Mouse (Mus musculus): ENCODE results near the gene Ankrd49. TPM values are rescaled to one million over a fixed set of nuclear protein-coding genes. Genes with fewer than 3 reads are reported as not detected.

Gene Ankrd49
- 52.3 and 52.8 TPM in 2 replicates for polyA plus RNA-seq (2014; fragmentation: Nextera tagmentation; extraction: Ambion mirVana)

DNA sequence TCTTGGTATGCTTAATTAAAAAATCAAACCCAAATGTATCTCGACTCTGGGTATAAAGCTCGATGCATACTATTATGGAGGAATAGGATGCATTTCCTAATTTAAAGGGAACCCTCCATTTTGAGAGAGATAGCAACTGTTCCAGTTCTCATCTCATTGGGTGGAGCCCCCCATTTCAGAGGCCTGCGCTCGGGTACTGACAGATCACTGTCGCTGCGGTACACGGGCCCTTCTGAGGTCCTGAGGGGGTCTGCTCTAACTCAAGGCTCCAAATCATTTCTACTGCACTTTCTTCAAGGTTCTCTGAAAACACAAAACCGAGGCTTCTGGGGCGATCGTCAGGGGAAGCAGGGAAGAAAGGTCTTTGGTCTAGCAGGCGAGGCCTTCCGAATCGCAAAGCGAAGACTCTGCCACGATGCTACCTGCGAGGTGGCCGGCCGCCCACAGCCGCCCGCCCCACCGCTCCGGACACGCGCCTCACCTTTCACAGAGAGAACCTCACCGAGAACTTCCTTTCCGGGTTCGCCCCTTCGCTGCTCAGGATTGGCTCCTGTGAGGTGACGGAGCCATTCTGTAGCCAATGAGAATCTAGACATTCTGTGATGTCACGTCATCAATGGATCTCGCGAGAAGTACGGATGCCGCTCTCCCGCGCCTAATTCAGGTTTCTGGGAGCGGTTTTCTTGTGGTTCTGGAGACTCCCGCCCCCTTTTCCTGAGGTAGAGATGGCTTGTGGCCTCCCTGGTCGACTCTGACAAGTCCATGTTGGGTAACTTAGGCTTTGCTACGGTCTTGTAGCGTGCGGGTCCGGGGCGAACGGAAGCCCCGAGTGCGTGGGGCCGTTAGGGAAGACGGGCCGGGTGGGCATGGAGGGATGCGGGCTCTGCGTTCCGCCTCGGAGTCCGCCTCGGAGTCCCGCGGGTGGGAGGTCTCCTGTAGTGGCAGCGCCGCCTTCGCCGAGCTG is at the start of gene Ankrd49, which contains the start of gene Mre11a:
TSS of gene Ankrd49 (minus strand) at position 818 of the 964 bp plus-strand sequence.
TSS of gene Mre11a (plus strand) at position 616 of the 964 bp plus-strand sequence.
- H3K27ac ChIP-seq (ENCODE audit: low read depth, low read length): peak within 1 kb of the TSS; percentile 81
- WGBS: under 1% methylated on average over 62 of the region's 62 CpGs

GRCm38 (mm10) chr9:14832046-14832445 is 47.4 kb upstream of the Ankrd49 start:
- Histone ChIP-seq H3K36me3 (ENCODE audit: control insufficient read depth, insufficient read depth, low read length) (peaks cover 8% of the 10 kb centered on the region), H3K9me3 (ENCODE audit: control insufficient read depth, low read length) (no peaks in the 10 kb centered on the region)

More for the DNA sequence above, at the start of gene Ankrd49, which contains the start of gene Mre11a:
- peak within 1 kb of the TSS; percentile 60 for H3K4me3 ChIP-seq (ENCODE audit: low read depth, low read length)
- DNase-seq (ENCODE audit: low spot score) (peak; percentile 94), ATAC-seq (ENCODE audit: insufficient read depth, low FRiP score, low TSS enrichment) (peak; percentile 99)
- H3K9ac ChIP-seq (ENCODE audit: low read length): peak within 1 kb of the TSS; percentile 82
- peaks cover 5% of the 10 kb centered on the region; the same call in 1 of the 2 replicates for H3K36me3 ChIP-seq (ENCODE audit: control insufficient read depth, insufficient read depth, low read length)
- no peaks in the 10 kb centered on the region for H3K27me3 ChIP-seq (ENCODE audit: control insufficient read depth, insufficient read depth, low read length)
- H3K9me3 ChIP-seq (ENCODE audit: control insufficient read depth, low read length): no peaks in the 10 kb centered on the region
- peak within 1 kb of the TSS; percentile 71 for H3K4me2 ChIP-seq (ENCODE audit: low read depth)
- H3K4me1 ChIP-seq (ENCODE audit: control insufficient read depth, insufficient read depth, low read length): no peaks in the 10 kb centered on the region

DNA sequence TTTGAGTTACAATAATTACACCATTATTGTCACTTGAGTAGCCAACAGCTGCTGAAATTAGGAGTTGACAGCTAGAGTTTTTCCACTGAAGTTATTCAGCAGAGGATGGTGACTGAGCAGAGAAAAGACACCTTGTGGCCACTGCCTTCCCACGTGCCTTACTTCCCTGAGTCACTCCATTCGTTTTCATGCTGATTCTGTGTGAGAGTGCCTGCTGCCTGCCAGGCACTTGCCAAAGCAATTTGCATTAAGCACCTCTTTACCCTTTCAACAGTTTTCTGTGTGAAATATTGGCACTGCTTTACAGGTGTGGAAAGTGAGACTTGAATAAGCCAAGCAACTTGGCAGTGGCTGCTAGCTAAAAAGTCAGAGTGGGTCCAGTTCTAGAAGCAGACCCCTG is 43.2 kb upstream of the Ankrd49 start:
- no peak overlapping the region for H3K4me3 ChIP-seq (ENCODE audit: low read depth, low read length)

More at GRCm38 (mm10) chr9:14832046-14832445, 47.4 kb upstream of the Ankrd49 start:
- Histone ChIP-seq H3K4me1 (ENCODE audit: control insufficient read depth, insufficient read depth, low read length) (no peaks in the 10 kb centered on the region), H3K9ac (ENCODE audit: low read length) (no peak overlapping the region), H3K27me3 (ENCODE audit: control insufficient read depth, insufficient read depth, low read length) (no peaks in the 10 kb centered on the region), H3K4me2 (ENCODE audit: low read depth) (no peak overlapping the region), H3K27ac (ENCODE audit: low read depth, low read length) (no peak overlapping the region), H3K4me3 (ENCODE audit: low read depth, low read length) (no peak overlapping the region)
- ATAC-seq (ENCODE audit: insufficient read depth, low FRiP score, low TSS enrichment) (no peak), DNase-seq (ENCODE audit: low spot score) (no peak)
- 86% methylated on average over 5 of the region's 5 CpGs for WGBS

DNA sequence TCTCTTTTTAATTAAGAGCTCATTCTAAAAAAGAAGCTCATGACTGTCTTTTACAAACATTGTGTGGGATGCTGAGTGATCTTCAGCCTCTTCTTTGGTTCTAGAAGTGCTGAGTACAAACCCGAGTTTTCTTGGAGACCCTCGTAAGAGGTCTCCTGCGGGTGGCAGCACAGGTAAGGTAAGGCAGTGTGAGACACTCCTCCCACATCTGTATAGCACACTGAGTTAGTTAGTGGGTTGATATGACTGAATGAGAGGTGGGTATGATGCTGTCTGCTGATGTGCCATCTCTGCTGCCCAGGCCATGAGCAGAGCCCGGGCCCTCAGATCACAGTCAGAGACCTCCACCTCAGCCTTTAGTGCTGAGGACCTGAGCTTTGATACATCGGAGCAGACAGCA is 40.2 kb upstream of the Ankrd49 start:
- H3K4me2 ChIP-seq (ENCODE audit: low read depth): no peak overlapping the region
- H3K9me3 ChIP-seq (ENCODE audit: control insufficient read depth, low read length): no peaks in the 10 kb centered on the region
- no peak for DNase-seq (ENCODE audit: low spot score)
- no peak for ATAC-seq (ENCODE audit: insufficient read depth, low FRiP score, low TSS enrichment)
- no peaks in the 10 kb centered on the region for H3K4me1 ChIP-seq (ENCODE audit: control insufficient read depth, insufficient read depth, low read length)
- no peak overlapping the region for H3K9ac ChIP-seq (ENCODE audit: low read length)
- peaks cover 5% of the 10 kb centered on the region; the same call in 1 of the 2 replicates for H3K36me3 ChIP-seq (ENCODE audit: control insufficient read depth, insufficient read depth, low read length)
- 86% methylated on average over 5 of the region's 5 CpGs for whole genome bisulfite sequencing
- no peaks in the 10 kb centered on the region for H3K27me3 ChIP-seq (ENCODE audit: control insufficient read depth, insufficient read depth, low read length)
- no peak overlapping the region for H3K4me3 ChIP-seq (ENCODE audit: low read depth, low read length)
- H3K27ac ChIP-seq (ENCODE audit: low read depth, low read length): no peak overlapping the region

More for the DNA sequence above, 43.2 kb upstream of the Ankrd49 start:
- 74% methylated on average over 2 of the region's 2 CpGs for WGBS
- Histone ChIP-seq H3K9ac (ENCODE audit: low read length) (no peak overlapping the region), H3K9me3 (ENCODE audit: control insufficient read depth, low read length) (no peaks in the 10 kb centered on the region), H3K27me3 (ENCODE audit: control insufficient read depth, insufficient read depth, low read length) (no peaks in the 10 kb centered on the region), H3K27ac (ENCODE audit: low read depth, low read length) (no peak overlapping the region), H3K4me2 (ENCODE audit: low read depth) (no peak overlapping the region), H3K4me1 (ENCODE audit: control insufficient read depth, insufficient read depth, low read length) (no peaks in the 10 kb centered on the region), H3K36me3 (ENCODE audit: control insufficient read depth, insufficient read depth, low read length) (peaks cover 9% of the 10 kb centered on the region)
- no peak for DNase-seq (ENCODE audit: low spot score)
- ATAC-seq (ENCODE audit: insufficient read depth, low FRiP score, low TSS enrichment): no peak

GRCm38 (mm10) chr9:14821396-14821795 is 36.7 kb upstream of the Ankrd49 start:
- no peaks in the 10 kb centered on the region for H3K4me1 ChIP-seq (ENCODE audit: control insufficient read depth, insufficient read depth, low read length)
- H3K4me2 ChIP-seq (ENCODE audit: low read depth): no peak overlapping the region
- H3K36me3 ChIP-seq (ENCODE audit: control insufficient read depth, insufficient read depth, low read length): peaks cover 5% of the 10 kb centered on the region; the same call in 1 of the 2 replicates
- no peak overlapping the region for H3K27ac ChIP-seq (ENCODE audit: low read depth, low read length)
- H3K9me3 ChIP-seq (ENCODE audit: control insufficient read depth, low read length): no peaks in the 10 kb centered on the region
- H3K4me3 ChIP-seq (ENCODE audit: low read depth, low read length): no peak overlapping the region
- H3K9ac ChIP-seq (ENCODE audit: low read length): no peak overlapping the region
- ATAC-seq (ENCODE audit: insufficient read depth, low FRiP score, low TSS enrichment) (no peak), DNase-seq (ENCODE audit: low spot score) (no peak)
- no peaks in the 10 kb centered on the region for H3K27me3 ChIP-seq (ENCODE audit: control insufficient read depth, insufficient read depth, low read length)

- Histone ChIP-seq H3K27me3 (ENCODE audit: control insufficient read depth, insufficient read depth, low read length) (no peaks in the 10 kb centered on the region), H3K36me3 (ENCODE audit: control insufficient read depth, insufficient read depth, low read length) (peaks cover 2% of the 10 kb centered on the region), H3K27ac (ENCODE audit: low read depth, low read length) (no peak overlapping the region), H3K4me2 (ENCODE audit: low read depth) (no peak overlapping the region), H3K4me3 (ENCODE audit: low read depth, low read length) (no peak overlapping the region), H3K9me3 (ENCODE audit: control insufficient read depth, low read length) (no peaks in the 10 kb centered on the region), H3K9ac (ENCODE audit: low read length) (no peak overlapping the region), H3K4me1 (ENCODE audit: control insufficient read depth, insufficient read depth, low read length) (no peaks in the 10 kb centered on the region)
- 92% methylated on average over 5 of the region's 5 CpGs for WGBS
- no peak for ATAC-seq (ENCODE audit: insufficient read depth, low FRiP score, low TSS enrichment)
- DNase-seq (ENCODE audit: low spot score): no peak
Observed at GRCm38 (mm10) chr9:14810111-14810510, 25.5 kb upstream of the Ankrd49 start.

DNA sequence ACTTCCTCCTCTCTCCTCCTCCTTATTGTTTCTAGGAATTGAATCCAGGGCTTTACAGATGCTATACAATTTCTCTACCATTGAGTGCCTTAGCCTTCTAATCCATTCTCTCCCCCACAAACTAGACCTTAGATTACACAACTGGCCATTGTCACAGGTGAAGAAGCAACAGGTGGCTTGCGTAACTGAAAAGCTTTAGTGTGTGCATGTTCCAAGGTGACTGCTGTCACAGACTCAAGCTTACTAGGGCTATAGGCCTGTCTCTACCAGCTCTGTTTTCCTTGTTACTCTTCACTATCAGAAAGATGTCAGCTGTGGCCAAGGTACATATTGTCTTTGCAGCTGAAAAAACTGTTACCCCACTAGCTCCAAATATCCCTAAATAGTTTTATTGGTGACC is 22.1 kb upstream of the Ankrd49 start:
- Histone ChIP-seq H3K4me3 (ENCODE audit: low read depth, low read length) (no peak overlapping the region), H3K27ac (ENCODE audit: low read depth, low read length) (no peak overlapping the region), H3K4me1 (ENCODE audit: control insufficient read depth, insufficient read depth, low read length) (no peaks in the 10 kb centered on the region), H3K36me3 (ENCODE audit: control insufficient read depth, insufficient read depth, low read length) (peaks cover 3% of the 10 kb centered on the region), H3K9ac (ENCODE audit: low read length) (no peak overlapping the region), H3K4me2 (ENCODE audit: low read depth) (no peak overlapping the region), H3K27me3 (ENCODE audit: control insufficient read depth, insufficient read depth, low read length) (no peaks in the 10 kb centered on the region), H3K9me3 (ENCODE audit: control insufficient read depth, low read length) (no peaks in the 10 kb centered on the region)
- no peak for ATAC-seq (ENCODE audit: insufficient read depth, low FRiP score, low TSS enrichment)
- DNase-seq (ENCODE audit: low spot score): no peak
- whole genome bisulfite sequencing: 100% methylated on average over 1 of the region's 1 CpGs

DNA sequence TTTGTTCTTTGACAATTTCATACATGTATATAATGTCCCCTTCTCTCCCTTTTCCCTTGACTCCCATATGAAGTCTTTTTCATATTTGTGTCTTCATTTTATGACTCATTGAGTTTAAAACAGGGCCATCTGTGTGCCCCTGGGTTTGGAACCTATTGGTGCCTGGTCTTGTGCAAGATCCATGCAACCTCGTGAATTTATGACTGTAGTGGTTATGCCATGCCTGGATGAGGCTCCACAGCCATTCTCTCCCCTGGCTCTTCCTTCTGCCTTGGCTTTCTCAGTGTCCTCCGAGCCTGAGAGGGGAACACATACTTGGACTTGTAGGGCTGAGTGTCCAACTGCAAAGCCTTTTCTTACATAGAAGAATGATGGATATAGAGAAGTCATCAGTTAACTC is 21.1 kb upstream of the Ankrd49 start:
- Histone ChIP-seq H3K4me3 (ENCODE audit: low read depth, low read length) (no peak overlapping the region), H3K4me1 (ENCODE audit: control insufficient read depth, insufficient read depth, low read length) (no peaks in the 10 kb centered on the region), H3K9ac (ENCODE audit: low read length) (no peak overlapping the region), H3K27me3 (ENCODE audit: control insufficient read depth, insufficient read depth, low read length) (no peaks in the 10 kb centered on the region), H3K27ac (ENCODE audit: low read depth, low read length) (no peak overlapping the region), H3K4me2 (ENCODE audit: low read depth) (no peak overlapping the region), H3K9me3 (ENCODE audit: control insufficient read depth, low read length) (no peaks in the 10 kb centered on the region), H3K36me3 (ENCODE audit: control insufficient read depth, insufficient read depth, low read length) (peaks cover 4% of the 10 kb centered on the region)
- ATAC-seq (ENCODE audit: insufficient read depth, low FRiP score, low TSS enrichment): no peak
- DNase-seq (ENCODE audit: low spot score): no peak
- WGBS: 90% methylated on average over 2 of the region's 2 CpGs

All from neural tube, embryonic 11.5 days (tissue).